Mouse (Mus musculus) G1E (cell line): ENCODE results near the gene Grin2a.

Experiments
- CTCF ChIP-seq: IDR thresholded peaks from 2 replicates; pipeline ENCODE4 v1.5.1; 2012; ENCODE audit warnings: low read depth, low read length, inconsistent platforms, mixed read lengths
- GATA1 ChIP-seq: IDR thresholded peaks from 2 replicates; pipeline ENCODE4 v1.6.1; 2012; ENCODE audit warnings: borderline replicate concordance, low read length, inconsistent platforms, mixed read lengths
- GATA2 ChIP-seq: IDR thresholded peaks from 2 replicates; pipeline ENCODE4 v1.6.1; 2012; ENCODE audit warnings: low read depth, low read length, inconsistent platforms, borderline replicate concordance
- TAL1 ChIP-seq: conservative IDR thresholded peaks from 2 replicates; pipeline ENCODE4 v1.6.1; 2012; ENCODE audit warnings: low read depth, low read length, inconsistent platforms, mixed read lengths

- TF ChIP-seq CTCF (no peak), TAL1 (no peak), GATA2 (no peak), GATA1 (no peak)
These were observed 316.6 kb downstream of the Grin2a start for GRCm38 (mm10) chr16:9678750-9679149.
